Mouse (Mus musculus): ENCODE measurements around the gene Ddn. TPM values are rescaled to one million over a fixed set of nuclear protein-coding genes. Genes with fewer than 3 reads are reported as not detected.

The Ddn gene
- polyA plus RNA-seq, 1 experiment from 2014 or later: 0.48 TPM

DNA sequence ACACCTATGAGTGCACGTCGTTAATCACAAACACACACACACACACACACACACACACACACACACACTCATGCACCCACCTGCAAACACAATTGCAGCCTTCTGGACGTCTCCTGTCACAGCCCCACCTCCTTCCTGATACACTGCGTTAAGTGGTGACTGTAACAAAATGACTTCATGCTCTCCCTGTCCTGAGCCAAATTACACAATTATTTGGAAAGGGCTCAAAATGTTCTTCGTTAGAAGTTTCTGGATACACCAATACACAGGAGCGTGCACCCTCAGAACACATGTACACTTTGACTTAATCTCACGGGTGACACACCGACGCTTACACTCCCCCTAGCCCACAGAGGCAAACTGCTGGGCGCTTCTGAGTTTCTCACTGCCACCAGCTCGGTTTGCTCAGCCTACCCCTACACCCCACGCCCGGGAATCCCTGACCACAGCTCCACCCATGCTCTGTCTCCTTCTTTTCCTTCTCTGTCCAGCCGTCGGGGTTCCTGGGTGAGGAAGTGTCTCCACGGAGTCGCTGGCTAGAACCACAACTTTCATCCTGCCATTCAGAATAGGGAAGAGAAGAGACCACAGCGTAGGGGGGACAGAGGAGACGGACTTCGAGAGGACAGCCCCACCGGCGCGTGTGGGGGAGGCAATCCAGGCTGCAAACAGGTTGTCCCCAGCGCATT, 20.2 kb downstream of the Ddn start:
- peak overlapping the region; percentile 27 for H3K4me3 ChIP-seq (ENCODE audit: low read depth, low read length)
- no peak overlapping the region for H3K27ac ChIP-seq (ENCODE audit: low read depth, low read length)
- WGBS: 9% methylated on average over 24 of the region's 24 CpGs
- H3K27me3 ChIP-seq (ENCODE audit: control insufficient read depth, insufficient read depth, low read length): peaks cover 72% of the 10 kb centered on the region
- H3K4me1 ChIP-seq (ENCODE audit: control insufficient read depth, insufficient read depth, low read length): peaks cover 20% of the 10 kb centered on the region; the same call in 1 of the 2 replicates
- no peaks in the 10 kb centered on the region; the same call in 1 of the 2 replicates for H3K36me3 ChIP-seq (ENCODE audit: control insufficient read depth, insufficient read depth, low read length)
- peak overlapping the region; percentile 22; the same call in 1 of the 2 replicates for H3K4me2 ChIP-seq (ENCODE audit: low read depth)
- no peak overlapping the region for H3K9ac ChIP-seq (ENCODE audit: low read length)
- no peak for ATAC-seq (ENCODE audit: insufficient read depth, low FRiP score, low TSS enrichment)
- no peak for DNase-seq (ENCODE audit: low spot score)
- no peaks in the 10 kb centered on the region for H3K9me3 ChIP-seq (ENCODE audit: control insufficient read depth, low read length)

GRCm38 (mm10) chr15:98787930-98788329, 21.4 kb downstream of the Ddn start:
- ATAC-seq (ENCODE audit: insufficient read depth, low FRiP score, low TSS enrichment) (no peak), DNase-seq (ENCODE audit: low spot score) (no peak)

GRCm38 (mm10) chr15:98785744-98786143, 23.5 kb downstream of the Ddn start:
- 32% methylated on average over 7 of the region's 7 CpGs for WGBS
- Histone ChIP-seq H3K27ac (ENCODE audit: low read depth, low read length) (no peak overlapping the region), H3K4me1 (ENCODE audit: control insufficient read depth, insufficient read depth, low read length) (peaks cover 6% of the 10 kb centered on the region; the same call in 1 of the 2 replicates), H3K9me3 (ENCODE audit: control insufficient read depth, low read length) (no peaks in the 10 kb centered on the region), H3K4me2 (ENCODE audit: low read depth) (no peak overlapping the region), H3K27me3 (ENCODE audit: control insufficient read depth, insufficient read depth, low read length) (peaks cover 58% of the 10 kb centered on the region), H3K36me3 (ENCODE audit: control insufficient read depth, insufficient read depth, low read length) (no peaks in the 10 kb centered on the region; the same call in 1 of the 2 replicates), H3K4me3 (ENCODE audit: low read depth, low read length) (no peak overlapping the region), H3K9ac (ENCODE audit: low read length) (no peak overlapping the region)
- no peak for ATAC-seq (ENCODE audit: insufficient read depth, low FRiP score, low TSS enrichment)
- peak; percentile 33 for DNase-seq (ENCODE audit: low spot score)

More at GRCm38 (mm10) chr15:98787930-98788329, 21.4 kb downstream of the Ddn start:
- H3K4me1 ChIP-seq (ENCODE audit: control insufficient read depth, insufficient read depth, low read length): peaks cover 14% of the 10 kb centered on the region; the same call in 1 of the 2 replicates
- H3K4me2 ChIP-seq (ENCODE audit: low read depth): no peak overlapping the region
- H3K9me3 ChIP-seq (ENCODE audit: control insufficient read depth, low read length): no peaks in the 10 kb centered on the region
- peaks cover 61% of the 10 kb centered on the region for H3K27me3 ChIP-seq (ENCODE audit: control insufficient read depth, insufficient read depth, low read length)
- 34% methylated on average over 4 of the region's 4 CpGs for WGBS
- H3K4me3 ChIP-seq (ENCODE audit: low read depth, low read length): no peak overlapping the region
- H3K36me3 ChIP-seq (ENCODE audit: control insufficient read depth, insufficient read depth, low read length): no peaks in the 10 kb centered on the region; the same call in 1 of the 2 replicates
- H3K27ac ChIP-seq (ENCODE audit: low read depth, low read length): no peak overlapping the region
- no peak overlapping the region for H3K9ac ChIP-seq (ENCODE audit: low read length)

- no peak overlapping the region for H3K4me2 ChIP-seq (ENCODE audit: low read depth)
- peak; percentile 12 for DNase-seq (ENCODE audit: low spot score)
- H3K9ac ChIP-seq (ENCODE audit: low read length): no peak overlapping the region
- no peak overlapping the region for H3K27ac ChIP-seq (ENCODE audit: low read depth, low read length)
- 22% methylated on average over 6 of the region's 6 CpGs for WGBS
- no peak for ATAC-seq (ENCODE audit: insufficient read depth, low FRiP score, low TSS enrichment)
- H3K4me1 ChIP-seq (ENCODE audit: control insufficient read depth, insufficient read depth, low read length): peaks cover 8% of the 10 kb centered on the region
- peaks cover 70% of the 10 kb centered on the region for H3K27me3 ChIP-seq (ENCODE audit: control insufficient read depth, insufficient read depth, low read length)
- no peak overlapping the region for H3K4me3 ChIP-seq (ENCODE audit: low read depth, low read length)
- H3K36me3 ChIP-seq (ENCODE audit: control insufficient read depth, insufficient read depth, low read length): no peaks in the 10 kb centered on the region
- H3K9me3 ChIP-seq (ENCODE audit: control insufficient read depth, low read length): no peaks in the 10 kb centered on the region
These were observed 28.1 kb downstream of the Ddn start for GRCm38 (mm10) chr15:98781166-98781565.

DNA sequence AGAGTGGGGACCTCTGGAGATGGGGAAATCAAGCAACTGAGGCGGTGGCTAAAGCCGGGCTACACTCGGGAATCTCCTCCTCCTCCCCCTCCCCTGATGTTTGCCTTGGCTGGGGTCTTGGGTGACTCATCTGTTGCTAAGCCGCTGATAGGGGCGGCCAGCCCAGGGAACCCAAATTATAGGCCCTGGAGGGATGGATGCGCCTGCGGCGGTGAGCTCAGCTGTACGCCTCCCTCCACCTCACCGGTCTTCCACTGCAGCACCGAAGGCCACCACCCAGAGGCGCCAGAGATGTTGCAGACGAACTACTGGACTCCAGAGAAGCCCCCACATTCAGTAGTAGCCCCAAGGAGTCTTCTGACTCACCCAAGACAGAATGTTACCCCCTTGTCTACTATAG, 28.7 kb downstream of the Ddn start:
- peaks cover 76% of the 10 kb centered on the region for H3K27me3 ChIP-seq (ENCODE audit: control insufficient read depth, insufficient read depth, low read length)
- no peak overlapping the region for H3K4me2 ChIP-seq (ENCODE audit: low read depth)

DNA sequence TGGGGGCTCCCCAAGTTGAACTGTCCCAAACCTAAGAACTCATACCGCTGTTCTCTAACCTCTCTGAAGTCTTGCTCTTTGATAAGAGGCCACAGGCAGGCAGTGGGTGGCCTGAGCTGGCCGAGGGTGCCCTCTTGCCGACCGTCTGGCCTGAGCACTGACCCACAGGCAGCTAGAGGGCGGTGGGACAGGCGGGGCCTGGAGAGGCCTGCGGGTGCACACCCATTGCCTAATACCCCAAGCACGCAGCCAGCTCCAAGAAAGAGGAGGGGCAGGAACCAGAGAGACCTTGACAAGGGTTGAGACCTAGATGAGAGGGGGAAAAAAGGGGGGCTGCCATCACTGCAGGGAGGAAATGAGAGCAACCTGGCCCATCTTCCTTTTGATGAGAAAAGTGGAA, 29.2 kb downstream of the Ddn start:
- Histone ChIP-seq H3K27me3 (ENCODE audit: control insufficient read depth, insufficient read depth, low read length) (peaks cover 79% of the 10 kb centered on the region), H3K4me2 (ENCODE audit: low read depth) (no peak overlapping the region), H3K27ac (ENCODE audit: low read depth, low read length) (no peak overlapping the region), H3K9me3 (ENCODE audit: control insufficient read depth, low read length) (no peaks in the 10 kb centered on the region), H3K9ac (ENCODE audit: low read length) (no peak overlapping the region), H3K4me1 (ENCODE audit: control insufficient read depth, insufficient read depth, low read length) (peaks cover 15% of the 10 kb centered on the region), H3K36me3 (ENCODE audit: control insufficient read depth, insufficient read depth, low read length) (no peaks in the 10 kb centered on the region), H3K4me3 (ENCODE audit: low read depth, low read length) (no peak overlapping the region)
- DNase-seq (ENCODE audit: low spot score) (no peak), ATAC-seq (ENCODE audit: insufficient read depth, low FRiP score, low TSS enrichment) (no peak)
- WGBS: 2% methylated on average over 8 of the region's 8 CpGs

More for the DNA sequence above, 28.7 kb downstream of the Ddn start:
- H3K36me3 ChIP-seq (ENCODE audit: control insufficient read depth, insufficient read depth, low read length): no peaks in the 10 kb centered on the region
- H3K4me3 ChIP-seq (ENCODE audit: low read depth, low read length): no peak overlapping the region
- WGBS: 1% methylated on average over 13 of the region's 13 CpGs
- no peaks in the 10 kb centered on the region for H3K9me3 ChIP-seq (ENCODE audit: control insufficient read depth, low read length)
- peak; percentile 62 for DNase-seq (ENCODE audit: low spot score)
- no peak overlapping the region for H3K9ac ChIP-seq (ENCODE audit: low read length)
- H3K27ac ChIP-seq (ENCODE audit: low read depth, low read length): no peak overlapping the region
- ATAC-seq (ENCODE audit: insufficient read depth, low FRiP score, low TSS enrichment): no peak
- peaks cover 13% of the 10 kb centered on the region for H3K4me1 ChIP-seq (ENCODE audit: control insufficient read depth, insufficient read depth, low read length)

DNA sequence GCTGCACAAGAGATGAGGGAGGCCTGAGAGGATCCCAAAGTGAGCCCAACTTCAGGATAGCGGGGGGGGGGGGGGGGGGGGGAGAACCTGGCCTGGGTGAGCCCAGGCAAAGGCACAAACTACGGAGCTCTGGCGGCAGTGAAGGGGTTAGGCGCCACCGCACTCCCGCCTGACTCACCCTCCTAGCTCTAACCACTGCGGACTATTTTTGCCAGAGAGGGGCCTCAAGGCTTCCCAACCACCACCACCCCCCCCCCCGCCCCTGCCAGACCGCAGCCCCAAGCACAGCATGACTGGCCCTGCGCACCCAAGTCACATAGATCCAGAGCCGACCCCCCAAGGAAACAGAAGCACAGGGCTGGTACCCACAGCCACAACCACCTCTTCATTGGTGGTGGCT, 30.5 kb downstream of the Ddn start:
- Histone ChIP-seq H3K9ac (ENCODE audit: low read length) (no peak overlapping the region), H3K36me3 (ENCODE audit: control insufficient read depth, insufficient read depth, low read length) (no peaks in the 10 kb centered on the region), H3K4me1 (ENCODE audit: control insufficient read depth, insufficient read depth, low read length) (peaks cover 15% of the 10 kb centered on the region), H3K9me3 (ENCODE audit: control insufficient read depth, low read length) (no peaks in the 10 kb centered on the region), H3K4me3 (ENCODE audit: low read depth, low read length) (no peak overlapping the region), H3K4me2 (ENCODE audit: low read depth) (no peak overlapping the region), H3K27me3 (ENCODE audit: control insufficient read depth, insufficient read depth, low read length) (peaks cover 88% of the 10 kb centered on the region), H3K27ac (ENCODE audit: low read depth, low read length) (no peak overlapping the region)
- WGBS: under 1% methylated on average over 9 of the region's 11 CpGs
- peak; percentile 9 for DNase-seq (ENCODE audit: low spot score)
- ATAC-seq (ENCODE audit: insufficient read depth, low FRiP score, low TSS enrichment): no peak

DNA sequence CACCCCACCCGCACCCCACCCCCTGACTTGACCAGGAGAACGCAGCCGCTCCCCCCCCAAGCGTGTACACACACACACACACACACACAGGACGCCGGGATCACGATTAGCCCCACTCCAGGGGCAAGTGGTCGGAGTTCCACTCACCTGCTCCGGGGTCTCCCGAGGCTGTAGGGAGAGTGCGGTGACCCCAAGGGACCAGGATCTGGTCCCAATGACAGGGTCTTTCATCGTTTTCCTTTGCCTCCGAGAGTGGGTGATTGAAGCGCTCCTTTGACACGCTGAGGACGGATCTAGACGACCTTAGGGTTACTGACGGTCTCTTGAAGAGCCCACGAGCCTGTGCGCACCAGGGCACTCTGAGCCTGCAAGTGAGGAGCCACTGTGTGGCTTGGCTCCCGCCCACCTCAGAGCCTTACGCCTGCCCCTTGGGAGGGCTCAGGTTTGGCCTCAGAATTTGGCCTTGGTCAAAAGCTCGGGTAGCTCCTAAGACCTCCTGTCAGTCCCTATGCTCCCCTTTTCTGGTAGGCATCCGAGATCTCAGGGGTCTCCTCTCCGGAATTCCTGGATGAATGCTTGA, 31.0 kb downstream of the Ddn start:
- WGBS: under 1% methylated on average over 24 of the region's 25 CpGs
- H3K36me3 ChIP-seq (ENCODE audit: control insufficient read depth, insufficient read depth, low read length): no peaks in the 10 kb centered on the region
- peak overlapping the region; percentile 14; the same call in 1 of the 2 replicates for H3K4me2 ChIP-seq (ENCODE audit: low read depth)
- no peak overlapping the region for H3K4me3 ChIP-seq (ENCODE audit: low read depth, low read length)
- H3K4me1 ChIP-seq (ENCODE audit: control insufficient read depth, insufficient read depth, low read length): peaks cover 15% of the 10 kb centered on the region
- H3K27me3 ChIP-seq (ENCODE audit: control insufficient read depth, insufficient read depth, low read length): peaks cover 93% of the 10 kb centered on the region
- H3K27ac ChIP-seq (ENCODE audit: low read depth, low read length): no peak overlapping the region
- H3K9me3 ChIP-seq (ENCODE audit: control insufficient read depth, low read length): no peaks in the 10 kb centered on the region
- no peak overlapping the region for H3K9ac ChIP-seq (ENCODE audit: low read length)
- peak; percentile 18 for DNase-seq (ENCODE audit: low spot score)
- ATAC-seq (ENCODE audit: insufficient read depth, low FRiP score, low TSS enrichment): no peak

DNA sequence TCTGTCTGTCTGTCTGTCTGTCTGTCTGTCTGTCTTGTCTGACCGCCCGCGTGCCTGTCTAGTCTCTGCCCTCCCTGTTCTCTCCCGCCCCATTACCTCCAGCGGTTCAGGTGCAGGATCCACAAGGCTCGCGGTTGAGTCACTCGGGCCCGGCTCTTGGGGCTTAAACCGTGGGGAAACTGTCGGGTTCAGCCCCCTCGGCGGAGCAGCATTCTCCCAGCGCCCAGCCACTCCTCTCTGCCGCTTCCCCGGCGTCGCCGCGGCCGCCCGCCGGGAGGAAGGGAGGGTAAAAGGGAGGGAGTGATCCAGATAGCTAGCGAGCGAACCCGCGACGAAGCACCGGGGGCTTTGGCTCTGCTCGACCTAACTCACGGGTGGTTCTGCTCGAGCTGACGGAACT, 31.5 kb downstream of the Ddn start, which contains the start of gene Wnt10b:
Wnt10b (minus strand) TSS at position 389 of the 400 bp plus-strand sequence.
- H3K9me3 ChIP-seq (ENCODE audit: control insufficient read depth, low read length): no peaks in the 10 kb centered on the region
- under 1% methylated on average over 15 of the region's 33 CpGs for WGBS
- no peak within 1 kb of the TSS for H3K9ac ChIP-seq (ENCODE audit: low read length)
- H3K36me3 ChIP-seq (ENCODE audit: control insufficient read depth, insufficient read depth, low read length): no peaks in the 10 kb centered on the region
- H3K4me3 ChIP-seq (ENCODE audit: low read depth, low read length): peak within 1 kb of the TSS; percentile 6; the same call in 1 of the 2 replicates
- H3K27ac ChIP-seq (ENCODE audit: low read depth, low read length): no peak within 1 kb of the TSS
- no peak for ATAC-seq (ENCODE audit: insufficient read depth, low FRiP score, low TSS enrichment)
- peak; percentile 24 for DNase-seq (ENCODE audit: low spot score)
- H3K27me3 ChIP-seq (ENCODE audit: control insufficient read depth, insufficient read depth, low read length): peaks cover 98% of the 10 kb centered on the region
- H3K4me1 ChIP-seq (ENCODE audit: control insufficient read depth, insufficient read depth, low read length): peaks cover 15% of the 10 kb centered on the region
- peak within 1 kb of the TSS; percentile 14; the same call in 1 of the 2 replicates for H3K4me2 ChIP-seq (ENCODE audit: low read depth)

Data from neural tube, embryonic 11.5 days (tissue).